Mouse (Mus musculus) heart, adult 11 months (tissue): ENCODE measurements around the gene Fam13a.

ENCODE experiments used
- DNase-seq: peaks from one replicate; pipeline ENCODE4 v3.0.0; 2022

Fam13a gene

GRCm38 (mm10) chr6:58932515-58933188, 91.7 kb downstream of the Fam13a start:
- DNase-seq: no peak

GRCm38 (mm10) chr6:58931149-58931548, 93.2 kb downstream of the Fam13a start:
- no peak for DNase-seq

- DNase-seq: peak; percentile 97
Observed at GRCm38 (mm10) chr6:58929911-58930431, 94.4 kb downstream of the Fam13a start.

- DNase-seq: peak; percentile 98
Observed at GRCm38 (mm10) chr6:58927881-58928280, 96.5 kb downstream of the Fam13a start.

GRCm38 (mm10) chr6:58922511-58922910, 101.8 kb downstream of the Fam13a start:
- no peak for DNase-seq

GRCm38 (mm10) chr6:58921623-58922022, 102.7 kb downstream of the Fam13a start:
- DNase-seq: no peak

- no peak for DNase-seq
Observed at GRCm38 (mm10) chr6:58920735-58921134, 103.6 kb downstream of the Fam13a start.

- no peak for DNase-seq
Observed at GRCm38 (mm10) chr6:58916498-58916897, 107.9 kb downstream of the Fam13a start.

GRCm38 (mm10) chr6:58913971-58914370, 110.4 kb downstream of the Fam13a start:
- DNase-seq: no peak

GRCm38 (mm10) chr6:58913551-58913950, 110.8 kb downstream of the Fam13a start:
- DNase-seq: no peak

GRCm38 (mm10) chr6:58912842-58913241, 111.5 kb downstream of the Fam13a start:
- DNase-seq: peak; percentile 85

- DNase-seq: no peak
Observed at GRCm38 (mm10) chr6:58907791-58908190, 116.6 kb downstream of the Fam13a start.

- no peak for DNase-seq
Observed at GRCm38 (mm10) chr6:58907336-58907735, 117.0 kb downstream of the Fam13a start.

- DNase-seq: peak; percentile 95
Observed at GRCm38 (mm10) chr6:58906852-58907261, 117.5 kb downstream of the Fam13a start, which contains the start of gene Nap1l5. Gene Nap1l5 (minus strand): TSS chr6:58907076.

- DNase-seq: no peak
Observed at GRCm38 (mm10) chr6:58904551-58904950, 119.8 kb downstream of the Fam13a start.

GRCm38 (mm10) chr6:58903171-58903570, 121.2 kb downstream of the Fam13a start:
- DNase-seq: peak; percentile 51

GRCm38 (mm10) chr6:58900536-58900935, 123.8 kb downstream of the Fam13a start:
- DNase-seq: no peak

- no peak for DNase-seq
Observed at GRCm38 (mm10) chr6:58899076-58899475, 125.3 kb downstream of the Fam13a start.

GRCm38 (mm10) chr6:58896648-58897047, 127.7 kb downstream of the Fam13a start:
- no peak for DNase-seq

- no peak for DNase-seq
Observed at GRCm38 (mm10) chr6:58894994-58895393, 129.4 kb downstream of the Fam13a start.

- no peak for DNase-seq
Observed at GRCm38 (mm10) chr6:58893307-58893706, 131.0 kb downstream of the Fam13a start.

GRCm38 (mm10) chr6:58889917-58890316, 134.4 kb downstream of the Fam13a start:
- no peak for DNase-seq

GRCm38 (mm10) chr6:58882271-58882670, 142.1 kb downstream of the Fam13a start:
- DNase-seq: no peak
